Mouse (Mus musculus) thymus, postnatal 0 days (tissue): ENCODE measurements at regions not wholly inside any gene's neighbourhood (a gene's known extent, or its start where the extent isn't known, plus 50 kb on each side); places are given as distances from the start of the nearest gene placed in this dataset.
"Not testable (repeated sequence)": the region's sequence is repeated elsewhere in the genome, so short reads cannot be mapped to it uniquely, and the experiment has no call there.

ENCODE experiments used
- DNase-seq: peaks from one replicate; pipeline ENCODE4 v3.0.0-alpha.2; 2015; ENCODE audit warnings: low spot score

GRCm38 (mm10) chr10:25702146-25702545 is 166.1 kb upstream of the Smlr1 start:
- DNase-seq, result no peak

GRCm38 (mm10) chr10:25695798-25696197 is 159.7 kb upstream of the Smlr1 start:
- no peak for DNase-seq

- DNase-seq, result peak; percentile 65
Measured at GRCm38 (mm10) chr10:25681243-25681642, 145.2 kb upstream of the Smlr1 start.

GRCm38 (mm10) chr10:25677889-25678288 is 141.8 kb upstream of the Smlr1 start:
- no peak for DNase-seq

- no peak for DNase-seq
Measured at GRCm38 (mm10) chr10:25675368-25675767, 139.3 kb upstream of the Smlr1 start.

GRCm38 (mm10) chr10:25670061-25670460 is 134.0 kb upstream of the Smlr1 start:
- no peak for DNase-seq

GRCm38 (mm10) chr10:25652742-25653563 is 116.9 kb upstream of the Smlr1 start:
- no peak for DNase-seq

- no peak for DNase-seq
Measured at GRCm38 (mm10) chr10:25647740-25648139, 111.7 kb upstream of the Smlr1 start.

- no peak for DNase-seq
Measured at GRCm38 (mm10) chr10:25643518-25643993, 107.5 kb upstream of the Smlr1 start.

- DNase-seq, result no peak
Measured at GRCm38 (mm10) chr10:25642079-25642696, 106.1 kb upstream of the Smlr1 start.

- no peak for DNase-seq
Measured at GRCm38 (mm10) chr10:25633058-25633614, 97.1 kb upstream of the Smlr1 start.

GRCm38 (mm10) chr10:25632306-25632705 is 96.2 kb upstream of the Smlr1 start:
- no peak for DNase-seq

- DNase-seq, result no peak
Measured at GRCm38 (mm10) chr10:25622585-25622984, 86.5 kb upstream of the Smlr1 start.

GRCm38 (mm10) chr10:25621747-25622134 is 85.7 kb upstream of the Smlr1 start:
- DNase-seq, result not testable (repeated sequence)

- DNase-seq, result no peak
Measured at GRCm38 (mm10) chr10:25620939-25621746, 85.1 kb upstream of the Smlr1 start.

- DNase-seq, result no peak
Measured at GRCm38 (mm10) chr10:25619702-25620101, 83.6 kb upstream of the Smlr1 start.

- DNase-seq, result no peak
Measured at GRCm38 (mm10) chr10:25601471-25601870, 65.4 kb upstream of the Smlr1 start.

GRCm38 (mm10) chr10:25589316-25589645 is 53.2 kb upstream of the Smlr1 start:
- no peak for DNase-seq

GRCm38 (mm10) chr10:25588611-25589315 is 52.7 kb upstream of the Smlr1 start:
- DNase-seq, result no peak
